Mouse (Mus musculus) adrenal gland (tissue): ENCODE results near the gene Fgf15.

Experiments used
- intact Hi-C: fragments of 180-260 bp; cut with DNase I; formaldehyde crosslinking; loops from one replicate; pipeline ENCODE4 v1.15.1; 2025

Fgf15 gene

GRCm38 (mm10) chr7:144929506-144929905 lies 33.2 kb downstream of the Fgf15 start:
- intact Hi-C loops: no loop called here

DNA sequence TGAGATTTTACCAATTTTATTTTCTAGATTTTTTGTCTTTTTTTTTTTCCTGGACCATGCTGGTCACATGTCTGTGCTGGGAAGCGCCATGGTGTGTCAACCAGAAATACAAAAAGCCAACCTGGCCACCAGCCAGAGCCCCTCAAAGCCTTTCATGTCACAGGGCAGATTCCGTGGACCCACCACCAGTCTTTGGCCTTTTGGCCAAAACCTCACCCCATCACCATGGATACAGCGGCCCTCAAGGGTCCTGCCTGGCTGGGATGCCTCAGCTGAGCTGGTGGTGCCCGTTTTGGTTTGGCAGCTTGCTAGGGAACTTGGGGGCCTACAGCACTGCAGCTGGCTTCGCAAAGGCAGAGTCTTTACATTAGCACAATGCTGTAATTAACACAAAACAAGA lies 33.6 kb downstream of the Fgf15 start:
- intact Hi-C loops: no loop called here

DNA sequence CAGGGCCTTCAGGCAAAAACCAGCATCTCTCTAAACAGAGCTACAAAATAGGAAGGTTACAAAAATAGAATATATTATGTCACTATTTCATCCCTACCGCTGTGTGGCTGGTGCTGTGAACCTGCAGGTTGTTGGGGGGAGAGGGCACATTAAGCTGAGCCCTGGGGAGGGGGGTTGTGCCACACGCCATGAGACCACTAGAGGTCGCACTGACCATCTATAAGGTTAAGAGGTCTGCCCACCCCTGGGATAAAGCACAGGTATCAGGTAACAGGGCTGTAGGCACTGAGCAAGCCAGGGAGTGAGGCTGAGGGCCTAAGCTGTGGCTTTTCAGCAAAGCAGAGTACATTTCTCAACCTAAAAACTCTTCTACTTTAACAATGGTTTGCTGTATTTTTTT lies 35.4 kb downstream of the Fgf15 start:
- intact Hi-C loops: no loop called here

GRCm38 (mm10) chr7:144932389-144932937 lies 36.1 kb downstream of the Fgf15 start:
- intact Hi-C loops: no loop called here

- intact Hi-C loops: no loop called here
These were observed 37.0 kb downstream of the Fgf15 start for GRCm38 (mm10) chr7:144933336-144933735.

DNA sequence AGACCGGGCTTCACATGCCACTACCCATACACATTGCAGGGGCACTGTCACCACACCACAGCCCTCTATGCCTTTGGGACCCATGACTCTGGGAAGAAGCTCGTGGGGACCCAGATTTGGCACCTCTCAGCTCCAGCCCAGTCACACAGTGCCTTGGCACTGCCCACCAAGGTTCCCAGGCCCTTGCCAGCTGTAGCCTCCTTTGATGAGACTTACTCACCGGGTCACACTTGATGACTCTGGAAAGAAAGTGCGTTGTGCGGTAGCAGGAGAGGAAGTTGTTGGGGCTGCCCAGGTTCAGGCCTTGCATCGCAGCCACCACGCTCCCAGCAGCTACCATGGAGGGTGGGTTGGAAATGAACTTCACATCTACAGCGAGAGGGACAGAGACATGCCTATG lies 37.5 kb downstream of the Fgf15 start:
- intact Hi-C loops: no loop called here

DNA sequence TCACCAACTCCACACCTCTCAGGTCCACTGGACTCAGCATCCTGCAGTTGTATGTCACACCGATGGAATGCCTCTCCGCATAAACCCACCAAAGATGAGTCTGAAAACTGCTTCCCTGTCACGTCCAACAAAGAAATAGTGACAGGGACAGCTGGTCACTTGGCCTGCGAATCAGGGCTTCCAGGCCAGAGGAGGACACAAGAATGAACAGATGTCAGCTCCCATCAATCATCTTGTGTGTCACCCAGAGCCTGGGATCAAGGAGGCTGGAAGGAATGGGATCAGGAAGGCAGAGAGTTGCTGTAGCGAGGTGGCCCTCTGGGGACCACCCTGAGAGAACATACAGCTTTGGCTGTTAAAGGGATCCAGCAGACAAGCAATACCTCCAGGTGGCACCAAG lies 38.6 kb downstream of the Fgf15 start:
- intact Hi-C loops: no loop called here

- intact Hi-C loops: no loop called here
These were observed 39.2 kb downstream of the Fgf15 start for GRCm38 (mm10) chr7:144935563-144935962.

GRCm38 (mm10) chr7:144936311-144936880 lies 40.1 kb downstream of the Fgf15 start:
- intact Hi-C loops: loop anchor here (2.0 kb wide), 1 partner anchor 176 kb away; no protein-coding TSS in a partner anchor

DNA sequence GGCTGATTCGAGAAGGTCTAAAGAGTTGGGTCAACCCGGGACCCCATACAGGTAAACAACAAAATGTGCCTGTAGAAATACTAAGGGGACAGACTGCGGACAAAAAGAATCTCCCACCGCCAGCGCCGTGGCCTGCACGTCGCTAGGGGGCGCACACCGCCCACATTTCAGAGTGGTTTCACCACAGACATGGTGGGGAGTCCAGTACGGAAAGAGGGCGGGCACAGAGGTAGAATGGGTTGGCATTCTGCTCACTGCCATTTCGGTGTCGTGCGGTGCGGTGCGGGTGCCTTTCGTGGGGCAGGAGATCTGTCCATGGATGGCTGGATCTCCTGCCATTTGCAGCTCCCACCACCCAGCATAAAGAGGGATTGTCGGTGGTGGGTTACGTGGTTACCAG lies 41.2 kb downstream of the Fgf15 start:
- intact Hi-C loops: loop anchor here (1.0 to 2.0 kb wide), 2 partner anchors 175 to 306 kb away; no protein-coding TSS in a partner anchor

- intact Hi-C loops: loop anchor here (1.0 to 2.0 kb wide), 2 partner anchors 175 to 305 kb away; no protein-coding TSS in a partner anchor
These were observed 41.7 kb downstream of the Fgf15 start for GRCm38 (mm10) chr7:144937899-144938517.

DNA sequence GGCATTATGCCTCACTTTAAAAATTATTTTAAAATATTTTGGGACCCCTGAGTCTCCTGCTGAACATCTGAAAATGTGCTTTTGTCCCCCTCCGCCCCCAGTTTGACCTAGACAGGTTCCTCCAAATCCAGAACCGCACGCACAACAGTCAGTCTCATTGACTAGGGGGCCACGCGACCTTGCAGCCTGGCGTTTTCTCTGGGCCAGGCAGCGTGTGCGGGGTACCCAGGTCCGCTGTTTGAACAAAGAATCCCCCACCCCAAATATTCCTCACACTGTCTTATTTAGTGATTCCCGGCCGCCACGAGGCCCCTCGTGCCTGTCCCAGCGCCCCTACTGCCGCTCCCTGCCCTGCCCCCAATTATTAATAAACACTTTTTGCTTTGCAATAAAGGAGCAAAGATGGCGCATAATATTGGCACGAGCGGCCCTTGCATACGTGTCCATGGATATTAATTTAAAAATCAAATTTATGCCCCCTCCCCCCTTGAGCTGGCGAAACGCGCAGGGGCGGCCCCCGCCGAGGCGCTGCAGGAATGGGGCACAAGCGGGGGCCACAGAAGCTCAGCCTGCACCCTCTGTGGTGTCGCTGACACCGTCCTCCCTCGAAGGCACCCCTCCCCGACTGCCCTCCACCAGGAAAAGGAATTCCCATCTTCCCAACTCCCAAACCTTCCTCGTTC lies 42.5 kb downstream of the Fgf15 start:
- intact Hi-C loops: no loop called here

GRCm38 (mm10) chr7:144939344-144940002 lies 43.1 kb downstream of the Fgf15 start, which contains the start of gene Ccnd1:
Ccnd1 (minus strand) TSS chr7:144939925.
- intact Hi-C loops: no loop called here

DNA sequence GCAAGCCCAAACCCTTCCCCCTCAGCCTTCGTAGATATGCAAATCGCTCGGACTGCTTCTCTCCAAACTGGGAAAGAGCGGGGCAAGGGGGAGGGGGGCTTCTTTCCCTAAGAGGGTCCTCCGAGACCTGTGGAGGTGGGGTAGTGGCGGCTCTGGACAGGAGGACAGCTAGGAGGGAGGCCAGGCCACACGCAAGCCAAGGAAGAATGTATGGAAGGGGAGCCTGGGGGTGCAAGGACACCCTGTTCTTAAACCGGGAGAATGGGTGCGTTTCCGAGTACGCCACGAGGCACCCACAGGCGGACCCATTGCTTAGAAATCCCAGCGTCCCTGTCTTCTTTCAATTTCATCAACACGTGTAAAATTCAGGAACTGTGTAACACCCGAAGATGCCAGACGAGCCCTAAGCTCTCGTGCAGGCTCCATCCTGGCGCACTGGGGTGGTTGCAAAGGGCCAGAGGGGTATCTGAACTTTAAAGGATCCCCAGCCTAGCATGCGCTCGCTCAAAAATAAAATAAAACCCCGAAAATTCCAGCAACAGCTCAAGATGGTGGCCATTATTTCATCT lies 43.8 kb downstream of the Fgf15 start:
- intact Hi-C loops: no loop called here

DNA sequence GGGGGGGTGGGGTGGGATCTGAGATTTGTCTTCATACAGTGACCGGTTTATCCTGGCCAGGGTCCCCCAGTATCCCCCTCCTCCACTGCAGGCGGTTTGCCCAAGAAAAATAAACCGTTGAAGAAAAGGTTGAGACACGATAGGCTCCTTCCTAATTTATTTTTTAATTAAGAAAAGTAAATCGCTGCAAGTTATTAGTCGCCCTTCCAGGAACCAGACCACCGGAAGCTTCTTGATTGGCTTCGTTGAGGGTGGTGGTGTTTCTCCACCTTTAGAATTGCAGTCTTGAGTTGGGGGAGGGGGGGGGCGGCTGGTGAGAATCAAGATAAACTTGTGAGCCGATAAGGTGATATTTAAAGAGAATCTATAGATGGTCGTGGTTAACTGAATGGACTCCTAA lies 44.3 kb downstream of the Fgf15 start:
- intact Hi-C loops: no loop called here

DNA sequence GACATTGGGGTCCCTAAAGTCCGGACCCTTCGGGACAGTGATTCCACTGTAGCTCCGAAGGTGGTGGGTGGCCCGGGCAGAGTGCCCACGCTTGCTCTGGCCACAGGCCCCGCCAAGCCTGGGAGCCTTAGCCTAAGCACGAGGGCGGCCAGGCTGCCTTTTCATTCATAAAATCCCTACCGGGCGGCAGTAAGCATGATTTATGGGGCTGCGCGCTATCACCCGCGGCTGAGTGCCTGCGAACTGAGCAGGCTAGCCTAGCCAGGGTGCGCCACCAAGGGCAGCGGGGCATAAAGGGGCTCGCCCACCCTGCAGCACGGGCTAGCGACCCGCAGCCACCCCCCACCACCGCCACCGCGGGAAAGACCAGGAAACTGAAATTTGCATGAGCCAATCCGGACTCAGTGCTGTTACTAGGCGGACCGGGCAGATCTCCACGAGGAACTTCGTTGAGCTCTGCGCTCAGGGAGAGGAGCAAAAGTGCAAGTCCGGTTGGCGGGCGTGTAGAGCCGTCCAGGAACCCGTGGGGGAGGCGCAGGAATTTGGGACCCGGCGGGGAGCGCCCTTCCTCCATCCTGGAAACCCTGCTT lies 45.0 kb downstream of the Fgf15 start:
- intact Hi-C loops: loop anchor here (1.0 kb wide), 1 partner anchor 170 kb away; no protein-coding TSS in a partner anchor

- intact Hi-C loops: no loop called here
These were observed 45.9 kb downstream of the Fgf15 start for GRCm38 (mm10) chr7:144942071-144942743.

DNA sequence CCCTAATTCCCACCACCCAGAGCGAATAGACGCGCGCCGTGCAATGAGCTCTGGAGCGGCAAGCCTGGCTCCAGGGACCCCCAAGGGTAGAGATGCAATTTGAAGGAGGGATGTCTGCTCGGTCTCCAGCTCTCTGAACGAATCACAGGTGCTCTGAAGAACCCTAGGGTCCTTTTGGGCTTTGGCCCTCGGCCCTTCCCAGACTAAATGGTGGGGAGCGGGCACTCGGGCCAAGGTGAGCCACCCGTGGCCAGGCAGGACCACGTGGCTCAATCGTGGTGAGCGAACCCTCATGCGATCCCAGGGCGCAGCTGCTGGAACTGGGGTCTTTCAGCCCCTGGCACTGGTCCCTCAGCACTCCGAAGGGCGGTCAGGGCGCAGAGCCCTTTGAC lies 46.4 kb downstream of the Fgf15 start:
- intact Hi-C loops: no loop called here

DNA sequence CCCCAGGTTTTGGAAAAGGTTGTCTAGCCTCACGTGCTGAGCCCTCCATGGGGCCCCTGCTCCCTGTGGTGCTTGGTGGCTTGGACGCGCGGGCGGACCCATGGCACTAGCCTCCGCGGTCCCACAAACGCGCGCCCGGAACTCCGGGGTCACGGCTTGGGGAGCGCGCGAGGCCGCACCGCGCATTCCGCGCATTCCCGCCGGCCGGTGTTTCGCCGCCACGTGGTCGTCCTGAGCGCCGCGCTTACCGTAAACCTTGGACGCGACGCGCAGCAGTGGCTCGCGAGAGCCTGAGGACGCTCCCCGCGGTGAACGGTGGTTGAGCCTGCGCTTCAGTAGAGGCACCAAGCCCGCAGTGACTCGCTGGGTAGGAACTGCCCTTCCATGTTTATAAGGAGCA lies 46.9 kb downstream of the Fgf15 start:
- intact Hi-C loops: no loop called here
